Mouse (Mus musculus) ES-Bruce4 (cell line): Measurements from ENCODE around the gene Sphk2.

Experiments
- EP300 ChIP-seq: IDR thresholded peaks from 2 replicates; pipeline ENCODE4 v1.6.1; 2011; ENCODE audit warnings: low read depth, low read length; ENCODE audit not compliant: insufficient read depth
- POLR2A ChIP-seq: IDR thresholded peaks from one replicate; pipeline ENCODE4 v1.8.1; 2011; ENCODE audit warnings: low read length; ENCODE audit not compliant: insufficient read depth

DNA sequence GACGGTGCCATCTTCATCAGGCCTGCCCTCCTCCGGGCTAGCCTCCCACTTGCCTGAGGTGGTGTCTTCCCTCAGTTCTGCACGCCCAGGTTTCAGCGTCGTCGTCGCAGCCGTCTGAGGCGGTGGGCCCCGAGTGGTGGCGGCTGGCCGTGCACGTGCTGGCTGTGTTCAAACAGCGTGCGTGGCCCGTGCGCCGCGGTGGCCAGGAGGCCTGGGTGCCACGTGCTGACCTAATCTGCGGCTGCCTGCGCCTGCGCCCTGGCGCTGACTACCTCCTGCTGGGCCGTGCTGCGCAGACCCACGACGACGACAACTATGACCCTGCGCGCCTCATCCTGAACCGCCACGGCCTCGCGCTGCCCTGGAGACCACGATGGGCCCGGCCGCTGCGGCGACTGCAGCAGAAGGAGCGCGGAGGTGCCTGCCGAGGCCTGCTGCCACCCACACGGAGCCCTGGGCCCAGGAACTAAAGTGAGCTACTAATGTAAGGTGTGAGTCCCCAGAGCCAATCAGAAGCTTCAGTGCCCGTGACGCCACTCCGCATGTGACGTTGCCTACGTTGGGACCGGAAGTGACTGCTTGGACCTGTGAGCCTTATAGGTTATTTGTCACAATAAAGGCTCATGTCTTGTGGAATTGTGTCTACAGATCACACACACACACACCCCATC, 23.7 kb downstream of the Sphk2 start, which contains the start of gene Sec1:
- TF ChIP-seq POLR2A (no peak), EP300 (no peak)
